Mouse (Mus musculus) hindbrain, postnatal 0 days (tissue): Measurements from ENCODE around the gene Kcnma1. TPM values are rescaled to one million over a fixed set of nuclear protein-coding genes. Genes with fewer than 3 reads are reported as not detected.

Source experiments
- ATAC-seq: fragments of 200-750 bp; cut with Nextera tagmentation; 2 replicates; pipeline ENCODE4 v1.8.0; 2017; ENCODE audit warnings: mild to moderate bottlenecking, moderate TSS enrichment, moderate library complexity
- DNase-seq: peaks from one replicate; pipeline ENCODE4 v3.0.0-alpha.2; 2015; ENCODE audit warnings: low spot score
- H3K27ac ChIP-seq: fragments of 300-500 bp; sonication (generic); 2 replicates; pipeline ENCODE4 v1.5.1; 2014; ENCODE audit warnings: mild to moderate bottlenecking
- H3K27me3 ChIP-seq: fragments of 300-500 bp; sonication (generic); 2 replicates; pipeline ENCODE4 v1.6.1; 2014; ENCODE audit warnings: low read length, mixed read lengths; ENCODE audit not compliant: insufficient read depth
- H3K36me3 ChIP-seq: fragments of 300-500 bp; sonication (generic); 2 replicates; pipeline ENCODE4 v1.6.1; 2014; ENCODE audit warnings: low read length, mixed read lengths; ENCODE audit not compliant: insufficient read depth
- H3K4me1 ChIP-seq: fragments of 300-500 bp; sonication (generic); 2 replicates; pipeline ENCODE4 v1.6.1; 2014; ENCODE audit warnings: antibody characterized with exemption, low read length, mixed read lengths; ENCODE audit not compliant: insufficient read depth
- H3K4me2 ChIP-seq: fragments of 300-500 bp; sonication (generic); 2 replicates; pipeline ENCODE4 v1.6.1; 2014; ENCODE audit warnings: low read depth, mild to moderate bottlenecking, low read length, moderate library complexity, mixed read lengths
- H3K4me3 ChIP-seq: fragments of 300-500 bp; sonication (generic); 2 replicates; pipeline ENCODE4 v1.5.1; 2014; ENCODE audit warnings: low read length
- H3K9ac ChIP-seq: fragments of 300-500 bp; sonication (generic); replicated peaks from 2 replicates; pipeline ENCODE4 v1.6.1; 2014; ENCODE audit warnings: mild to moderate bottlenecking, low read length, moderate library complexity, mixed read lengths
- H3K9me3 ChIP-seq: fragments of 300-500 bp; sonication (generic); 2 replicates; pipeline ENCODE4 v1.6.1; 2016; ENCODE audit warnings: low read length, mixed read lengths
- CTCF ChIP-seq: IDR thresholded peaks from 2 replicates; pipeline ENCODE4 v1.5.1; 2016; ENCODE audit warnings: antibody characterized with exemption, control low read depth, low read depth
- WGBS: fragments of 180-500 bp; shearing (Covaris S2); extraction: QIAGEN DNeasy Blood & Tissue Kit; methylation state at CpG from one replicate; pipeline ENCODE4 v1.1.7; 2014; 5-methylcytosine and 5-hydroxymethylcytosine counted together
- polyA plus RNA-seq: library from polyadenylated mRNA; unstranded; fragments of >200 nt; fragmentation: Nextera tagmentation; extraction: Ambion mirVana; gene quantifications from 2 replicates; pipeline ENCODE4 v1.2.1, GENCODE M21; 2015
- total RNA-seq: library from RNA; depleted of rRNA; stranded (reverse); fragments of >200 nt; gene quantifications from 2 replicates; pipeline ENCODE4 v1.2.3, GENCODE M21; 2014

Kcnma1 gene
- total and polyA plus RNA-seq, 2 experiments from 2014 or later = 15.9 to 36.1 TPM

DNA sequence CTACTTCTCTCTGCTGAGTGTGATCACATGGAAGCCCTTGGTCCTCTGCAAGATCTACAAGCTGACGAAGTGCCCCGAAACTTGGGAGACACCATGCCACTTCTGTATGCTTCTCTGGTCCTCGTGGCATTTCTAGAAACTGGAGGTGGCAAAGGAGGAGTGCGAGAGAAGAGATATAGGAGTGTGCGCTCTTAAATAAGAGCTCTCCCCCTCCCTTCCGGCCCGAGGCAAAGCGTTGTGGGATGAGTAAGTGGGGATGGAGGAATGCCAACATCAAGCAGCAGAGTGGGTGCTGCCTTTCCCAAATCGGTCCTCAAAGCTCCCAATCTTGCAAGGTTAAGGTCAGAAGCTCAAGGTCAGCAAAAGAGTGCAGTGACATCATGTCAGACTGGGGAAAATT lies 426.8 kb downstream of the Kcnma1 start:
- ATAC-seq (no peak), DNase-seq (no peak)
- Histone ChIP-seq H3K4me3 (no peak overlapping the region), H3K4me1 (no peaks in the 10 kb centered on the region), H3K9me3 (no peaks in the 10 kb centered on the region), H3K9ac (no peak overlapping the region), H3K4me2 (no peak overlapping the region), H3K27ac (no peak overlapping the region), H3K36me3 (no peaks in the 10 kb centered on the region), H3K27me3 (no peaks in the 10 kb centered on the region)
- no peak for TF ChIP-seq CTCF
- 84% methylated on average over 9 of the region's 9 CpGs for WGBS

DNA sequence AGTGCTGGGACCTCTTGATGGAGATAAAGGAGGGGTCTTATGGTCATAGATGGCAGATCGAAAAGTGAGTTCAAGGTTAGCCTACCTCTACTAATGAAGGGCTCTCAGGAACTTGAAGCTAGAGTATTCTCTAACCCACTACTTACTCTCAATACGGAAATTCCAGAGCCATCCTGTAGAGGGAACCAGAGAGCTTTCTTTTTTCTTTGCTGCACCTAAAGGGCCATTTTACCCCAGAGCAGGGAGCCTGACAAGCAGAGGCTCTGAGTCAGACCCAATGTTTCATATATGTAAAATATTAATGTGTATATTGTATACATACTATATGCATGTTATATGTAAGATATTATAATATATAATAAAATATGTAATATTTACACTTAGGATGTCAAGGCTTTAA lies 431.1 kb downstream of the Kcnma1 start:
- peak; percentile 80 for TF ChIP-seq CTCF
- Histone ChIP-seq H3K4me2 (no peak overlapping the region), H3K9ac (no peak overlapping the region), H3K9me3 (no peaks in the 10 kb centered on the region), H3K4me3 (no peak overlapping the region), H3K36me3 (no peaks in the 10 kb centered on the region), H3K27ac (no peak overlapping the region), H3K4me1 (no peaks in the 10 kb centered on the region), H3K27me3 (no peaks in the 10 kb centered on the region)
- DNase-seq = peak; percentile 88
- 15% methylated on average over 2 of the region's 2 CpGs for WGBS
- ATAC-seq = 0 out of 2 replicates have a peak, but pooled peaks have one; percentile 38

DNA sequence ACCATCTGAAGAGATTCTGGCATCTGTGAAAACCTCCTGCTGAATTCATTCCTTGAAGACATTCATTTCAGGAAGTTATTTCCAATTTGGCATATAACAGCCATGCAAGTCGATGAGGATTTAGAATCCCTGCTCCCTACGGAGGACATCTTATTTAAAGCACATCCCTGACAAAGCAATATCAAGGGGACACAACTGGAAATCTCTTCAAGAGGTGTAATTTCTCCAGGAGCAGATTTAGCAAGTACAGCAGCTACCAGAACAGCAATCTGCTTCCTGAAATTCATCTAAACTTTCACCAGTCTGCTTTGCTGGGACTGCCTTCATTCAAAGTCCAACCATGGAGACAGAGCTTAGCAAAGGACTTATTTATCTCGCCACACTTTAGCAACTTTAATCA lies 433.0 kb downstream of the Kcnma1 start:
- Histone ChIP-seq H3K36me3 (no peaks in the 10 kb centered on the region), H3K4me1 (no peaks in the 10 kb centered on the region), H3K27me3 (no peaks in the 10 kb centered on the region), H3K4me3 (no peak overlapping the region), H3K9me3 (no peaks in the 10 kb centered on the region), H3K4me2 (no peak overlapping the region), H3K9ac (no peak overlapping the region), H3K27ac (no peak overlapping the region)
- no peak for DNase-seq
- WGBS = 64% methylated on average over 3 of the region's 3 CpGs
- no peak for ATAC-seq
- TF ChIP-seq CTCF = no peak

DNA sequence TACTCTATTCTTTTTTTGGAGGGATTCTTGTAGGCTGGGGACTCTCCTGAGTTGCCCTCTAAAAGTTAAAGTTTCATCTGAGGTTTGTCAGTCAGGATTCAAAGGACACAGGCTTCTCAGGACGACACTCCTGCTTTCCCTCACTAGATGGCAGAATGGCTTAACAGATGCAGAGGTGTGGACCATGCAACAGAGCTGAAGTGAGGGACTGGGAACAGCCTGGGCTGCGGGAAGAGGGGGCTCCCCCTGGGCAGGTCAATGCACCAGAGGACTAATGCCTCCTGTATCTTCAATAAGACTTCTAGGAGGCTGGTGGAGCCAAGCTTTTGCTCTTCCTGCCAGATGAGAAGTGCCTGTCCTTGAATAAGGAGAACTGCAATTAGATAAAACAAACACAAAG lies 438.3 kb downstream of the Kcnma1 start:
- Histone ChIP-seq H3K36me3 (no peaks in the 10 kb centered on the region), H3K27ac (no peak overlapping the region), H3K9ac (no peak overlapping the region), H3K4me2 (no peak overlapping the region), H3K27me3 (no peaks in the 10 kb centered on the region), H3K4me1 (no peaks in the 10 kb centered on the region), H3K4me3 (no peak overlapping the region), H3K9me3 (no peaks in the 10 kb centered on the region)
- ATAC-seq = peak; percentile 88
- peak; percentile 77 for DNase-seq
- TF ChIP-seq CTCF = peak; percentile 84
- WGBS = 3% methylated on average over 2 of the region's 2 CpGs

DNA sequence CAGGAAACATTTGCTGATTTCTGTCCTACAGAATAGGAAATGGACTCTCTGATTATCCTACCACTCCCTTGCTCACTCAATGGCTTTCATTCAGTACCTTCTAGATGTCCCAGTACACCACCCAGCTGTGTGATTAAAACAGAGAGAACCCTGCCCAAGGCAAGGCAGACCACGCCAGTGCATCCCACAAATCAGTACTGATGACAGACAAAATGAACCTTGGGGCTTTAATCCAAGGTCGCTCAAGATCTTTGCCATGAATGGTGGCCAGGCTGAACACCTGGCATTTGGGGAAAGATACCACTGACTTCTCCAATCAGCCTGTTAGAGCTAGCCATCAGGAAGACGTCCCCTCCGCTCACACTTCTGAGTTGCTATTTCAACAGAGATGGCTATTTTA lies 440.2 kb downstream of the Kcnma1 start:
- no peak overlapping the region for H3K4me2 ChIP-seq
- H3K4me3 ChIP-seq = no peak overlapping the region
- ATAC-seq = no peak
- H3K4me1 ChIP-seq = no peaks in the 10 kb centered on the region
- no peaks in the 10 kb centered on the region for H3K36me3 ChIP-seq
- no peak overlapping the region for H3K27ac ChIP-seq
- no peak for TF ChIP-seq CTCF
- H3K27me3 ChIP-seq = no peaks in the 10 kb centered on the region
- no peaks in the 10 kb centered on the region for H3K9me3 ChIP-seq
- DNase-seq = no peak
- no peak overlapping the region for H3K9ac ChIP-seq
- 83% methylated on average over 4 of the region's 4 CpGs for WGBS

DNA sequence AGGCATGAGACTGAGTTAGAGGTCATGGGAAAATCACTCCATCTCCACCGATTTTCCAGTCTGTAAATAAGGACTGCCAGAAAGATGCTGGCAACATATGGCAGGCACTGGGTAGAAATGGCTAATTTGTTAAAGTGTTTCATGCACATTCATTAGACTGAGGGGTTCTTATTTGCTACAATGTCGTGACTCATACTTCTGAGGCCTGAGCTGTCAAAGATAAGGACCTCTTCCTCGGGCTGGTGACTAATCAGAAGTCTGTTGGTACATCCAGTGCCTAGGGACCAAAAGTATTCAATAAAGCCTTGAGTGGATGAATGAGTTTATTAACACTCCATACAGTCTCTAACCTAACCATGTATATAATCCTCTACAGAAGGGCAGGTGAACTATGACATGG lies 440.9 kb downstream of the Kcnma1 start:
- no peak overlapping the region for H3K9ac ChIP-seq
- H3K4me1 ChIP-seq = no peaks in the 10 kb centered on the region
- H3K36me3 ChIP-seq = no peaks in the 10 kb centered on the region
- H3K4me2 ChIP-seq = no peak overlapping the region
- no peaks in the 10 kb centered on the region for H3K27me3 ChIP-seq
- DNase-seq (no peak), ATAC-seq (no peak)
- TF ChIP-seq CTCF = no peak
- H3K9me3 ChIP-seq = no peaks in the 10 kb centered on the region
- WGBS = 42% methylated on average over 3 of the region's 3 CpGs
- H3K27ac ChIP-seq = no peak overlapping the region
- H3K4me3 ChIP-seq = no peak overlapping the region

DNA sequence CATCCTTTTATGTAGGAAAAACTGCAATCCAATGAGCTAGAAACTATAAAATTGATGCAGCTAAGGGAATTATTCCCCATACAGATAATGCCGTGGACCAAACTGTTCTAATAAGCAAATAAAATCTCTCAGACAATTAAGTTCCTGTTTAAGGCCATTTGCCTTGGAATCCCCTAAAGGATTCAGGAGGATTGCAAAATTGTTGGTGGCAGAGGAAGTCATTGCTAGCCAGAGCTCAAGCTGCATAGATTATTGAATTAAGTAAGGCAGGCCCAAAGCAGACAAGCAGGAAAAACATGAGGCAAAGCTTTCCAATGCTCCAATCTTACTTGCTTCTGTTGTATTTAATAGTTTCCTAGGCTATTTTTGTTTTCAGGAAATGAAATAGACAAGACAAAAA lies 441.5 kb downstream of the Kcnma1 start:
- H3K9me3 ChIP-seq = no peaks in the 10 kb centered on the region
- TF ChIP-seq CTCF = no peak
- WGBS = 45% methylated on average over 1 of the region's 1 CpGs
- no peak overlapping the region for H3K4me3 ChIP-seq
- no peak overlapping the region for H3K4me2 ChIP-seq
- no peak overlapping the region for H3K9ac ChIP-seq
- no peaks in the 10 kb centered on the region for H3K27me3 ChIP-seq
- DNase-seq (no peak), ATAC-seq (no peak)
- H3K27ac ChIP-seq = no peak overlapping the region
- no peaks in the 10 kb centered on the region for H3K36me3 ChIP-seq
- H3K4me1 ChIP-seq = no peaks in the 10 kb centered on the region

DNA sequence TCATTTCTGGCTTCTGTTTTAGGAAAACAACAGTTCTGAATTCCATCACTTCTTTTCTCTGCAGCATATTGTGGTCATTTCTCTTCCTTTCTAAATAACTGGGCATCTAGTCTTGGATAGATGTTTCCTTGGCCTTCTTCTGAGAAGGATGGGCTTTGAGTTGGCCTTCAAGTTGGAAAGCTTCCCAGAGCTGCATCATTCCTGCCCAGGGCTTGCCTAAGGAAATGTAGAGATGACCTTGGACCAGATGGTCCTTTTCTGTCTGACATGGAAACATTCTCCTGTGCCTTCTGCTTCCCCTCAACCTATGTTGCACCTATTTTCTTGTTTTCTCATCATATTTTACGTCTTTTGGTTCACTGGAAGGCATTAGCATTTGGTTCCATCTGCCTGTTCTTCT lies 444.0 kb downstream of the Kcnma1 start:
- Histone ChIP-seq H3K4me3 (no peak overlapping the region), H3K4me1 (no peaks in the 10 kb centered on the region), H3K36me3 (no peaks in the 10 kb centered on the region), H3K9me3 (no peaks in the 10 kb centered on the region), H3K27ac (no peak overlapping the region), H3K9ac (no peak overlapping the region), H3K4me2 (no peak overlapping the region), H3K27me3 (no peaks in the 10 kb centered on the region)
- DNase-seq (no peak), ATAC-seq (no peak)
- WGBS = 63% methylated on average over 1 of the region's 1 CpGs
- no peak for TF ChIP-seq CTCF
